Mouse (Mus musculus) liver, adult (tissue): ENCODE data around the gene Arfip1.

ENCODE experiments used
- GATA4 ChIP-seq: IDR thresholded peaks from 2 replicates; pipeline ENCODE4 v1.6.1; 2014; ENCODE audit warnings: mild to moderate bottlenecking, low read length; ENCODE audit not compliant: insufficient replicate concordance

The Arfip1 gene

DNA sequence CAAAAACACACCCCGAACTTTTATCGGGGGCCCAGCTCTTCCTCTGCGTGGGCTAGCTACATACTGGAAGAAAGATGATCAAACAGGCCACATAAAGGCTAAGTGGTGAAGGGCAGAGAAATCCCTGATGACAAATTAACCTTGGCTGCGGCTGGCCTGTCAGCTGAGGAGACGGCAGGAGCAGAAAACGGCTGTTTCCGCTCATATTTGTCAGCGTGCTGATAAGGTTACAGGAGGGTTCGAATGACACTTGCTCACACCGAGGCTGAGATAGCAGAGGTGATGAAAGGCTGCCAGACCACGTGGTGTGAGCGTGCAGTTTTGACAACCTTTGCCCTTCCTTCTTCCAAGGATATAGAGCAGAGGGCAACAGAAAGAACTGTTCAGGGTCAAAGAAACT, 121.5 kb downstream of the Arfip1 start:
- peak; percentile 98 for TF ChIP-seq GATA4

GRCm38 (mm10) chr3:84460499-84460898, 121.9 kb downstream of the Arfip1 start:
- TF ChIP-seq GATA4, result no peak

- peak; percentile 99 for TF ChIP-seq GATA4
Measured at GRCm38 (mm10) chr3:84455733-84456417, 126.5 kb downstream of the Arfip1 start.

- no peak for TF ChIP-seq GATA4
Measured at GRCm38 (mm10) chr3:84450651-84451050, 131.8 kb downstream of the Arfip1 start.

GRCm38 (mm10) chr3:84449015-84449414, 133.4 kb downstream of the Arfip1 start:
- no peak for TF ChIP-seq GATA4

GRCm38 (mm10) chr3:84447803-84448202, 134.6 kb downstream of the Arfip1 start:
- no peak for TF ChIP-seq GATA4
